Mouse (Mus musculus): ENCODE results near the gene Ubl7. TPM values are rescaled to one million over a fixed set of nuclear protein-coding genes. Genes with fewer than 3 reads are reported as not detected.

Gene Ubl7
- total and polyA plus RNA-seq, 2 experiments from 2014 or later, result 81.7 to 155 TPM

- WGBS, result 53% methylated on average over 6 of the region's 6 CpGs
- peaks cover 9% of the 10 kb centered on the region for H3K4me1 ChIP-seq (ENCODE audit: insufficient read depth)
- ATAC-seq, result peak; percentile 90
- no peak for TF ChIP-seq CTCF (IDR thresholded peaks at IDR 0.05; ENCODE audit: low read depth)
- peak overlapping the region; percentile 66; the same call in 1 of the 2 replicates for H3K27ac ChIP-seq (ENCODE audit: low read depth, low read length)
- peak; percentile 86 for DNase-seq
- H3K9ac ChIP-seq, result no peak overlapping the region
- no peak overlapping the region for H3K4me3 ChIP-seq (ENCODE audit: low read depth, low read length)
- no peak overlapping the region for H3K4me2 ChIP-seq (ENCODE audit: low read depth)
- H3K36me3 ChIP-seq (ENCODE audit: insufficient read depth), result peaks cover 27% of the 10 kb centered on the region
- H3K9me3 ChIP-seq (ENCODE audit: low read length), result no peaks in the 10 kb centered on the region
- H3K27me3 ChIP-seq (ENCODE audit: insufficient read depth, low read length), result no peaks in the 10 kb centered on the region
Measured at GRCm38 (mm10) chr9:57932831-57933602, 22.2 kb downstream of the Ubl7 start.

GRCm38 (mm10) chr9:57935683-57936437, 25.1 kb downstream of the Ubl7 start:
- Histone ChIP-seq H3K27me3 (ENCODE audit: insufficient read depth, low read length) (no peaks in the 10 kb centered on the region), H3K9me3 (ENCODE audit: low read length) (no peaks in the 10 kb centered on the region), H3K4me1 (ENCODE audit: insufficient read depth) (peaks cover 13% of the 10 kb centered on the region), H3K4me3 (ENCODE audit: low read depth, low read length) (no peak overlapping the region), H3K9ac (no peak overlapping the region), H3K27ac (ENCODE audit: low read depth, low read length) (no peak overlapping the region), H3K36me3 (ENCODE audit: insufficient read depth) (no peaks in the 10 kb centered on the region), H3K4me2 (ENCODE audit: low read depth) (no peak overlapping the region)
- ATAC-seq (no peak), DNase-seq (peak; percentile 86)
- TF ChIP-seq CTCF (IDR thresholded peaks at IDR 0.05; ENCODE audit: low read depth), result peak; percentile 92
- WGBS, result 25% methylated on average over 6 of the region's 6 CpGs

- no peak overlapping the region for H3K9ac ChIP-seq
Measured at GRCm38 (mm10) chr9:57937171-57937570, 26.4 kb downstream of the Ubl7 start.

GRCm38 (mm10) chr9:57937651-57938050, 26.9 kb downstream of the Ubl7 start:
- TF ChIP-seq CTCF (IDR thresholded peaks at IDR 0.05; ENCODE audit: low read depth), result no peak
- peak; percentile 28 for DNase-seq
- 33% methylated on average over 6 of the region's 6 CpGs for WGBS

More at GRCm38 (mm10) chr9:57937171-57937570, 26.4 kb downstream of the Ubl7 start:
- TF ChIP-seq CTCF (IDR thresholded peaks at IDR 0.05; ENCODE audit: low read depth), result no peak
- DNase-seq, result no peak
- Histone ChIP-seq H3K27ac (ENCODE audit: low read depth, low read length) (no peak overlapping the region), H3K4me3 (ENCODE audit: low read depth, low read length) (no peak overlapping the region), H3K4me1 (ENCODE audit: insufficient read depth) (peaks cover 19% of the 10 kb centered on the region), H3K36me3 (ENCODE audit: insufficient read depth) (no peaks in the 10 kb centered on the region), H3K9me3 (ENCODE audit: low read length) (no peaks in the 10 kb centered on the region), H3K4me2 (ENCODE audit: low read depth) (no peak overlapping the region), H3K27me3 (ENCODE audit: insufficient read depth, low read length) (no peaks in the 10 kb centered on the region)
- 89% methylated on average over 4 of the region's 4 CpGs for WGBS
- no peak for ATAC-seq

GRCm38 (mm10) chr9:57938225-57939055, 27.7 kb downstream of the Ubl7 start:
- TF ChIP-seq CTCF (IDR thresholded peaks at IDR 0.05; ENCODE audit: low read depth), result no peak
- Histone ChIP-seq H3K9ac (no peak overlapping the region), H3K9me3 (ENCODE audit: low read length) (no peaks in the 10 kb centered on the region), H3K4me3 (ENCODE audit: low read depth, low read length) (no peak overlapping the region), H3K27ac (ENCODE audit: low read depth, low read length) (peak overlapping the region; percentile 96; the same call in 1 of the 2 replicates), H3K4me2 (ENCODE audit: low read depth) (0 out of 2 replicates have a peak overlapping the region, but pooled peaks have one; percentile 63), H3K4me1 (ENCODE audit: insufficient read depth) (peaks cover 20% of the 10 kb centered on the region), H3K27me3 (ENCODE audit: insufficient read depth, low read length) (no peaks in the 10 kb centered on the region), H3K36me3 (ENCODE audit: insufficient read depth) (no peaks in the 10 kb centered on the region)
- 66% methylated on average over 5 of the region's 5 CpGs for WGBS
- ATAC-seq, result no peak
- DNase-seq, result no peak

More at GRCm38 (mm10) chr9:57937651-57938050, 26.9 kb downstream of the Ubl7 start:
- peaks cover 19% of the 10 kb centered on the region for H3K4me1 ChIP-seq (ENCODE audit: insufficient read depth)
- no peak overlapping the region for H3K27ac ChIP-seq (ENCODE audit: low read depth, low read length)
- no peaks in the 10 kb centered on the region for H3K27me3 ChIP-seq (ENCODE audit: insufficient read depth, low read length)
- no peak overlapping the region for H3K9ac ChIP-seq
- H3K4me3 ChIP-seq (ENCODE audit: low read depth, low read length), result no peak overlapping the region
- H3K9me3 ChIP-seq (ENCODE audit: low read length), result no peaks in the 10 kb centered on the region
- no peaks in the 10 kb centered on the region for H3K36me3 ChIP-seq (ENCODE audit: insufficient read depth)
- H3K4me2 ChIP-seq (ENCODE audit: low read depth), result no peak overlapping the region
- ATAC-seq, result no peak
